Mouse (Mus musculus) megakaryocyte, embryonic 14.5 days (primary cell): ENCODE measurements around the gene Rprml.

Experiments
- FLI1 ChIP-seq: IDR thresholded peaks from 2 replicates; pipeline ENCODE4 v1.6.1; 2012; ENCODE audit warnings: low read length, inconsistent platforms, mixed read lengths
- GATA1 ChIP-seq: IDR thresholded peaks from 3 replicates; pipeline ENCODE4 v1.6.1; 2012; ENCODE audit warnings: mixed read lengths, low read length, inconsistent platforms, borderline replicate concordance

DNA sequence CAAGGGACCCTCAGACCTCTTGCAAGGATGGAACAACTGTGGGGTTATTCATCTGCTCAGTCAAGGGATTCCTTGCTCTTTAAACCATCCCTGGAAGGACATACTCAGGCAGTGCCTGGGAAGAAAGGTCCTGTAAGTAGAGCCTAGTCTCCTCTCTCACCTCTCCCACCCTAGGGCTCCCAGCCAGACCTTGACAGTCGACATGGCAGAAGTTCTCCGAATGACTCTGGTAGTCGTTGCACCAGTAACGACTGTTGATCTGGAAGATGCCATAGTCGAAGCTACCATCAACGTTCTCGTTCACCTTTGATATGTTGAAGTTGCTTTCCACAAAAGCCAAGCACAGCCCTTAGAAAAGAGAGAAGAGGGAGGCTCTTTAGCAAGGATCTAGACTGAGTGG lies 14.6 kb upstream of the Rprml start:
- TF ChIP-seq GATA1 (no peak), FLI1 (no peak)
